Mouse (Mus musculus) embryonic facial prominence, embryonic 12.5 days (tissue): Measurements from ENCODE around the gene Ksr2. TPM values are rescaled to one million over a fixed set of nuclear protein-coding genes. Genes with fewer than 3 reads are reported as not detected.
A peak's percentile ranks its signal among the peaks of the same experiment; 100 is the strongest.

ENCODE experiments used
- ATAC-seq: fragments of 200-750 bp; cut with Nextera tagmentation; 2 replicates; pipeline ENCODE4 v1.8.0; 2017; ENCODE audit not compliant: insufficient number of reproducible peaks, insufficient read depth, low FRiP score, low TSS enrichment
- H3K27ac ChIP-seq: fragments of 300-500 bp; sonication (generic); 2 replicates; pipeline ENCODE4 v1.5.1; 2016; ENCODE audit warnings: mild to moderate bottlenecking
- H3K27me3 ChIP-seq: fragments of 300-500 bp; sonication (generic); 2 replicates; pipeline ENCODE4 v1.6.1; 2016; ENCODE audit warnings: mild to moderate bottlenecking, moderate library complexity
- H3K36me3 ChIP-seq: fragments of 300-500 bp; sonication (generic); 2 replicates; pipeline ENCODE4 v1.6.1; 2016; ENCODE audit warnings: mild to moderate bottlenecking
- H3K4me1 ChIP-seq: fragments of 300-500 bp; sonication (generic); 2 replicates; pipeline ENCODE4 v1.6.1; 2016
- H3K4me2 ChIP-seq: fragments of 300-500 bp; sonication (generic); replicated peaks from 2 replicates; pipeline ENCODE4 v1.6.1; 2016; ENCODE audit warnings: mild to moderate bottlenecking, moderate library complexity
- H3K4me3 ChIP-seq: fragments of 300-500 bp; sonication (generic); 2 replicates; pipeline ENCODE4 v1.5.1; 2016; ENCODE audit warnings: mild to moderate bottlenecking
- H3K9ac ChIP-seq: fragments of 300-500 bp; sonication (generic); 2 replicates; pipeline ENCODE4 v1.6.1; 2016; ENCODE audit warnings: mild to moderate bottlenecking, moderate library complexity
- H3K9me3 ChIP-seq: fragments of 300-500 bp; sonication (generic); 2 replicates; pipeline ENCODE4 v1.6.1; 2016; ENCODE audit warnings: mild to moderate bottlenecking, moderate library complexity
- WGBS: fragments of 180-500 bp; shearing (Covaris S2); methylation state at CpG from one replicate; pipeline ENCODE4 v1.1.7; 2016; 5-methylcytosine and 5-hydroxymethylcytosine counted together
- polyA plus RNA-seq: library from polyadenylated mRNA; unstranded; fragments of >200 nt; fragmentation: Nextera tagmentation; extraction: Ambion mirVana; gene quantifications from 2 replicates; pipeline ENCODE4 v1.2.1, GENCODE M21; 2016

The Ksr2 gene
- polyA plus RNA-seq, 1 experiment from 2014 or later: 0.68 TPM

GRCm38 (mm10) chr5:117488155-117488554, 74.4 kb downstream of the Ksr2 start:
- H3K4me1 ChIP-seq: peaks cover 5% of the 10 kb centered on the region
- H3K36me3 ChIP-seq: no peaks in the 10 kb centered on the region
- no peaks in the 10 kb centered on the region for H3K9me3 ChIP-seq
- WGBS: 75% methylated on average over 6 of the region's 6 CpGs
- no peak overlapping the region for H3K4me2 ChIP-seq
- no peaks in the 10 kb centered on the region for H3K27me3 ChIP-seq
- H3K27ac ChIP-seq: no peak overlapping the region
- no peak overlapping the region for H3K9ac ChIP-seq
- ATAC-seq: no peak
- no peak overlapping the region for H3K4me3 ChIP-seq

GRCm38 (mm10) chr5:117488670-117489325, 75.0 kb downstream of the Ksr2 start:
- no peak overlapping the region for H3K4me2 ChIP-seq
- H3K36me3 ChIP-seq: no peaks in the 10 kb centered on the region
- H3K4me3 ChIP-seq: no peak overlapping the region
- no peak for ATAC-seq
- H3K27ac ChIP-seq: no peak overlapping the region
- peaks cover 10% of the 10 kb centered on the region for H3K4me1 ChIP-seq
- H3K9ac ChIP-seq: no peak overlapping the region
- H3K27me3 ChIP-seq: no peaks in the 10 kb centered on the region
- no peaks in the 10 kb centered on the region for H3K9me3 ChIP-seq
- WGBS: 89% methylated on average over 16 of the region's 16 CpGs

GRCm38 (mm10) chr5:117492933-117493863, 79.4 kb downstream of the Ksr2 start:
- Histone ChIP-seq H3K9ac (0 out of 2 replicates have a peak overlapping the region, but pooled peaks have one; percentile 19), H3K27ac (no peak overlapping the region), H3K4me3 (peak overlapping the region; percentile 12; the same call in 1 of the 2 replicates)

GRCm38 (mm10) chr5:117493947-117494346, 80.1 kb downstream of the Ksr2 start:
- Histone ChIP-seq H3K4me3 (no peak overlapping the region), H3K27me3 (no peaks in the 10 kb centered on the region), H3K36me3 (no peaks in the 10 kb centered on the region), H3K27ac (no peak overlapping the region), H3K4me1 (peaks cover 10% of the 10 kb centered on the region), H3K9me3 (no peaks in the 10 kb centered on the region), H3K4me2 (peak overlapping the region; percentile 39; the same call in 1 of the 2 replicates), H3K9ac (no peak overlapping the region)
- no peak for ATAC-seq
- 28% methylated on average over 7 of the region's 7 CpGs for WGBS

More at GRCm38 (mm10) chr5:117492933-117493863, 79.4 kb downstream of the Ksr2 start:
- ATAC-seq: peak; percentile 76
- 20% methylated on average over 31 of the region's 31 CpGs for WGBS
- H3K4me2 ChIP-seq: peak overlapping the region; percentile 39
- peaks cover 10% of the 10 kb centered on the region for H3K4me1 ChIP-seq
- no peaks in the 10 kb centered on the region for H3K9me3 ChIP-seq
- no peaks in the 10 kb centered on the region for H3K36me3 ChIP-seq
- H3K27me3 ChIP-seq: no peaks in the 10 kb centered on the region

- Histone ChIP-seq H3K4me1 (peaks cover 10% of the 10 kb centered on the region), H3K36me3 (no peaks in the 10 kb centered on the region), H3K9ac (no peak overlapping the region), H3K27me3 (no peaks in the 10 kb centered on the region), H3K9me3 (no peaks in the 10 kb centered on the region), H3K4me3 (no peak overlapping the region), H3K27ac (no peak overlapping the region), H3K4me2 (no peak overlapping the region)
- WGBS: 66% methylated on average over 21 of the region's 21 CpGs
- ATAC-seq: no peak
Measured at GRCm38 (mm10) chr5:117497084-117497483, 83.3 kb downstream of the Ksr2 start.

GRCm38 (mm10) chr5:117502611-117503010, 88.8 kb downstream of the Ksr2 start:
- H3K9ac ChIP-seq: no peak overlapping the region
- no peak for ATAC-seq
- H3K4me2 ChIP-seq: no peak overlapping the region
- no peaks in the 10 kb centered on the region for H3K27me3 ChIP-seq
- no peak overlapping the region for H3K27ac ChIP-seq
- no peaks in the 10 kb centered on the region for H3K4me1 ChIP-seq
- no peaks in the 10 kb centered on the region for H3K9me3 ChIP-seq
- WGBS: 88% methylated on average over 5 of the region's 5 CpGs
- H3K36me3 ChIP-seq: no peaks in the 10 kb centered on the region
- H3K4me3 ChIP-seq: no peak overlapping the region

GRCm38 (mm10) chr5:117504431-117504830, 90.6 kb downstream of the Ksr2 start:
- no peaks in the 10 kb centered on the region for H3K27me3 ChIP-seq
- 86% methylated on average over 5 of the region's 5 CpGs for WGBS
- H3K9me3 ChIP-seq: no peaks in the 10 kb centered on the region
- ATAC-seq: no peak
- H3K4me1 ChIP-seq: no peaks in the 10 kb centered on the region
- no peak overlapping the region for H3K9ac ChIP-seq
- H3K4me2 ChIP-seq: no peak overlapping the region
- H3K4me3 ChIP-seq: no peak overlapping the region
- no peaks in the 10 kb centered on the region for H3K36me3 ChIP-seq
- no peak overlapping the region for H3K27ac ChIP-seq

- ATAC-seq: no peak
- H3K36me3 ChIP-seq: no peaks in the 10 kb centered on the region
- H3K27me3 ChIP-seq: no peaks in the 10 kb centered on the region
- H3K27ac ChIP-seq: no peak overlapping the region
- H3K9me3 ChIP-seq: no peaks in the 10 kb centered on the region
- 74% methylated on average over 10 of the region's 10 CpGs for WGBS
- no peaks in the 10 kb centered on the region for H3K4me1 ChIP-seq
- no peak overlapping the region for H3K4me3 ChIP-seq
- H3K4me2 ChIP-seq: no peak overlapping the region
- H3K9ac ChIP-seq: no peak overlapping the region
Measured at GRCm38 (mm10) chr5:117505204-117505603, 91.4 kb downstream of the Ksr2 start.

GRCm38 (mm10) chr5:117505769-117506168, 92.0 kb downstream of the Ksr2 start:
- no peak overlapping the region for H3K27ac ChIP-seq
- WGBS: 71% methylated on average over 7 of the region's 7 CpGs
- no peaks in the 10 kb centered on the region; the same call in 1 of the 2 replicates for H3K4me1 ChIP-seq
- no peaks in the 10 kb centered on the region for H3K27me3 ChIP-seq
- ATAC-seq: no peak
- no peaks in the 10 kb centered on the region for H3K9me3 ChIP-seq
- H3K4me2 ChIP-seq: no peak overlapping the region
- H3K4me3 ChIP-seq: no peak overlapping the region
- H3K36me3 ChIP-seq: no peaks in the 10 kb centered on the region
- H3K9ac ChIP-seq: no peak overlapping the region

GRCm38 (mm10) chr5:117506406-117506805, 92.6 kb downstream of the Ksr2 start:
- H3K4me1 ChIP-seq: peaks cover 2% of the 10 kb centered on the region; the same call in 1 of the 2 replicates
- H3K4me3 ChIP-seq: no peak overlapping the region
- no peak overlapping the region for H3K4me2 ChIP-seq
- no peak for ATAC-seq
- H3K27ac ChIP-seq: no peak overlapping the region
- H3K9me3 ChIP-seq: no peaks in the 10 kb centered on the region
- H3K36me3 ChIP-seq: no peaks in the 10 kb centered on the region
- no peaks in the 10 kb centered on the region for H3K27me3 ChIP-seq
- 35% methylated on average over 13 of the region's 13 CpGs for WGBS
- no peak overlapping the region for H3K9ac ChIP-seq

GRCm38 (mm10) chr5:117509511-117510375, 95.9 kb downstream of the Ksr2 start:
- Histone ChIP-seq H3K9ac (no peak overlapping the region), H3K36me3 (no peaks in the 10 kb centered on the region), H3K9me3 (no peaks in the 10 kb centered on the region), H3K27me3 (no peaks in the 10 kb centered on the region), H3K4me2 (peak overlapping the region; percentile 36), H3K4me1 (peaks cover 2% of the 10 kb centered on the region; the same call in 1 of the 2 replicates), H3K4me3 (peak overlapping the region; percentile 13; the same call in 1 of the 2 replicates), H3K27ac (no peak overlapping the region)
- no peak for ATAC-seq
- WGBS: 34% methylated on average over 21 of the region's 22 CpGs
